Mouse (Mus musculus): ENCODE measurements at regions not wholly inside any gene's neighbourhood (a gene's known extent, or its start where the extent isn't known, plus 50 kb on each side); places are given as distances from the start of the nearest gene placed in this dataset.

DNA sequence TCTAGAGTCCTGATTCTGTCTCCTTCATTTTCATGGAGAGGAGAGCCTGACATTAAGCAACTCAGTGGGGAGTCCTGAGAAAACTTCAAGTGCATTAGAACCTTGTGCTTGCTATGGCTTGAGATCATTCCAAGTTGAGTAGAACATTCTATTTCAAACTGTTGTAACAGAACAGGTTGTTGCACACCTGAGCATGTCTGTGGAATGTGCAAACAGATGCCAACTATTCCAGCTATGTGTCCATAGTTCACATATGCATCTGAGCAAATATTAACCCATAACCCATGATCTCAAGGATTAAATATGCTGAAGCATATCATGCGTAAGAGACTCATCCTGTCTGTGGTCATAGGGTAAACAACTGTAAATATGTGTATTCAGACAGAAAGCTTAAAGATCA, 68.5 kb upstream of the Egfr start:
- no peak for TF ChIP-seq POLR2A (IDR thresholded peaks at IDR 0.05; ENCODE audit: borderline replicate concordance, extremely low read depth, low read depth, low read length)
- no peak for TF ChIP-seq CTCF (IDR thresholded peaks at IDR 0.05; ENCODE audit: insufficient read depth, low read length)

All from lung, adult 2 months (tissue).